Mouse (Mus musculus) midbrain, embryonic 16.5 days (tissue): ENCODE measurements around the gene Cep57l1. TPM values are rescaled to one million over a fixed set of nuclear protein-coding genes. Genes with fewer than 3 reads are reported as not detected.
"Not testable (repeated sequence)": the region's sequence is repeated elsewhere in the genome, so short reads cannot be mapped to it uniquely, and the experiment has no call there.

Experiments
- ATAC-seq: fragments of 200-750 bp; cut with Nextera tagmentation; 2 replicates; pipeline ENCODE4 v1.8.0; 2017; ENCODE audit warnings: moderate TSS enrichment
- H3K27ac ChIP-seq: fragments of 300-500 bp; sonication (generic); 2 replicates; pipeline ENCODE4 v1.5.1; 2014; ENCODE audit warnings: mild to moderate bottlenecking, low read length, mixed read lengths
- H3K27me3 ChIP-seq: fragments of 300-500 bp; sonication (generic); 2 replicates; pipeline ENCODE4 v1.6.1; 2014; ENCODE audit warnings: low read depth, low read length, mixed read lengths; ENCODE audit not compliant: control insufficient read depth, insufficient read depth
- H3K36me3 ChIP-seq: fragments of 300-500 bp; sonication (generic); 2 replicates; pipeline ENCODE4 v1.6.1; 2014; ENCODE audit warnings: mild to moderate bottlenecking, low read length, moderate library complexity, mixed read lengths; ENCODE audit not compliant: control insufficient read depth, insufficient read depth
- H3K4me1 ChIP-seq: fragments of 300-500 bp; sonication (generic); 2 replicates; pipeline ENCODE4 v1.6.1; 2014; ENCODE audit warnings: mild to moderate bottlenecking, low read length, mixed read lengths; ENCODE audit not compliant: control insufficient read depth, insufficient read depth
- H3K4me2 ChIP-seq: fragments of 300-500 bp; sonication (generic); 2 replicates; pipeline ENCODE4 v1.6.1; 2014; ENCODE audit warnings: mild to moderate bottlenecking, low read length, mixed read lengths
- H3K4me3 ChIP-seq: fragments of 300-500 bp; sonication (generic); 2 replicates; pipeline ENCODE4 v1.5.1; 2014; ENCODE audit warnings: low read depth, mild to moderate bottlenecking, low read length, moderate library complexity, mixed read lengths
- H3K9ac ChIP-seq: fragments of 300-500 bp; sonication (generic); 2 replicates; pipeline ENCODE4 v1.6.1; 2014; ENCODE audit warnings: low read depth, low read length, mixed read lengths
- H3K9me3 ChIP-seq: fragments of 300-500 bp; sonication (generic); replicated peaks from 2 replicates; pipeline ENCODE4 v1.6.1; 2014; ENCODE audit warnings: mild to moderate bottlenecking, low read length, mixed read lengths; ENCODE audit not compliant: control insufficient read depth, poor library complexity, severe bottlenecking
- WGBS: fragments of 180-500 bp; shearing (Covaris S2); extraction: QIAGEN DNeasy Blood & Tissue Kit; methylation state at CpG from one replicate; pipeline ENCODE4 v1.1.7; 2014; 5-methylcytosine and 5-hydroxymethylcytosine counted together
- polyA plus RNA-seq: library from polyadenylated mRNA; unstranded; fragments of >200 nt; fragmentation: Nextera tagmentation; extraction: Ambion mirVana; gene quantifications from 2 replicates; pipeline ENCODE4 v1.2.1, GENCODE M21; 2015

The Cep57l1 gene
- polyA plus RNA-seq, 1 experiment from 2014 or later = 15.9 TPM

- WGBS = 80% methylated on average over 5 of the region's 5 CpGs
- no peaks in the 10 kb centered on the region for H3K4me1 ChIP-seq
These were observed 19.5 kb upstream of the Cep57l1 start for GRCm38 (mm10) chr10:41829191-41829590.

GRCm38 (mm10) chr10:41827784-41828183, 18.1 kb upstream of the Cep57l1 start:
- H3K4me3 ChIP-seq = no peak overlapping the region
- H3K9me3 ChIP-seq = no peaks in the 10 kb centered on the region
- H3K9ac ChIP-seq = no peak overlapping the region
- H3K4me2 ChIP-seq = no peak overlapping the region
- no peaks in the 10 kb centered on the region for H3K36me3 ChIP-seq
- H3K27ac ChIP-seq = no peak overlapping the region
- H3K27me3 ChIP-seq = no peaks in the 10 kb centered on the region
- WGBS = 95% methylated on average over 4 of the region's 4 CpGs
- no peaks in the 10 kb centered on the region for H3K4me1 ChIP-seq
- ATAC-seq = no peak

More at GRCm38 (mm10) chr10:41829191-41829590, 19.5 kb upstream of the Cep57l1 start:
- no peaks in the 10 kb centered on the region for H3K36me3 ChIP-seq
- H3K9me3 ChIP-seq = no peaks in the 10 kb centered on the region
- no peak overlapping the region for H3K27ac ChIP-seq
- H3K4me3 ChIP-seq = no peak overlapping the region
- no peak overlapping the region for H3K4me2 ChIP-seq
- ATAC-seq = no peak
- H3K9ac ChIP-seq = no peak overlapping the region
- H3K27me3 ChIP-seq = no peaks in the 10 kb centered on the region

GRCm38 (mm10) chr10:41826526-41827116, 16.9 kb upstream of the Cep57l1 start:
- H3K27me3 ChIP-seq = no peaks in the 10 kb centered on the region
- ATAC-seq = no peak
- H3K36me3 ChIP-seq = no peaks in the 10 kb centered on the region
- H3K9me3 ChIP-seq = no peaks in the 10 kb centered on the region
- no peak overlapping the region for H3K9ac ChIP-seq
- WGBS = 92% methylated on average over 6 of the region's 6 CpGs
- no peak overlapping the region for H3K4me3 ChIP-seq
- no peak overlapping the region for H3K27ac ChIP-seq
- H3K4me1 ChIP-seq = no peaks in the 10 kb centered on the region
- no peak overlapping the region for H3K4me2 ChIP-seq

- Histone ChIP-seq H3K27ac (no peak overlapping the region), H3K9ac (no peak overlapping the region), H3K4me3 (no peak overlapping the region), H3K9me3 (no peaks in the 10 kb centered on the region), H3K4me2 (no peak overlapping the region), H3K4me1 (no peaks in the 10 kb centered on the region), H3K27me3 (no peaks in the 10 kb centered on the region), H3K36me3 (no peaks in the 10 kb centered on the region)
- WGBS = 88% methylated on average over 4 of the region's 4 CpGs
- ATAC-seq = no peak
These were observed 16.3 kb upstream of the Cep57l1 start for GRCm38 (mm10) chr10:41825996-41826395.

GRCm38 (mm10) chr10:41825041-41825440, 15.4 kb upstream of the Cep57l1 start:
- Histone ChIP-seq H3K27ac (no peak overlapping the region), H3K36me3 (no peaks in the 10 kb centered on the region), H3K4me2 (no peak overlapping the region), H3K4me1 (no peaks in the 10 kb centered on the region), H3K9ac (no peak overlapping the region), H3K4me3 (no peak overlapping the region), H3K27me3 (no peaks in the 10 kb centered on the region), H3K9me3 (no peaks in the 10 kb centered on the region)
- WGBS = 90% methylated on average over 10 of the region's 10 CpGs
- no peak for ATAC-seq

GRCm38 (mm10) chr10:41823916-41824315, 14.2 kb upstream of the Cep57l1 start:
- H3K4me2 ChIP-seq = no peak overlapping the region
- H3K9ac ChIP-seq = no peak overlapping the region
- WGBS = 83% methylated on average over 4 of the region's 4 CpGs
- H3K27ac ChIP-seq = no peak overlapping the region
- ATAC-seq = no peak
- no peaks in the 10 kb centered on the region for H3K36me3 ChIP-seq
- no peak overlapping the region for H3K4me3 ChIP-seq
- no peaks in the 10 kb centered on the region for H3K4me1 ChIP-seq
- no peaks in the 10 kb centered on the region for H3K27me3 ChIP-seq
- no peaks in the 10 kb centered on the region for H3K9me3 ChIP-seq

GRCm38 (mm10) chr10:41823282-41823675, 13.6 kb upstream of the Cep57l1 start:
- H3K9ac ChIP-seq = not testable (repeated sequence)
- WGBS = 76% methylated on average over 2 of the region's 4 CpGs

GRCm38 (mm10) chr10:41822573-41823281, 13.1 kb upstream of the Cep57l1 start:
- H3K27ac ChIP-seq = no peak overlapping the region
- 86% methylated on average over 5 of the region's 5 CpGs for WGBS
- no peak overlapping the region for H3K4me2 ChIP-seq
- H3K9ac ChIP-seq = no peak overlapping the region
- H3K4me3 ChIP-seq = no peak overlapping the region
- H3K27me3 ChIP-seq = no peaks in the 10 kb centered on the region
- H3K9me3 ChIP-seq = no peaks in the 10 kb centered on the region
- H3K4me1 ChIP-seq = no peaks in the 10 kb centered on the region
- H3K36me3 ChIP-seq = no peaks in the 10 kb centered on the region
- no peak for ATAC-seq

More at GRCm38 (mm10) chr10:41823282-41823675, 13.6 kb upstream of the Cep57l1 start:
- not testable (repeated sequence) for ATAC-seq, H3K27ac ChIP-seq, H3K27me3 ChIP-seq, H3K4me1 ChIP-seq, H3K36me3 ChIP-seq, H3K4me2 ChIP-seq, H3K9me3 ChIP-seq, H3K4me3 ChIP-seq

- 91% methylated on average over 6 of the region's 6 CpGs for WGBS
- H3K4me2 ChIP-seq = no peak overlapping the region
- no peaks in the 10 kb centered on the region for H3K36me3 ChIP-seq
- no peak overlapping the region for H3K27ac ChIP-seq
- peaks cover 3% of the 10 kb centered on the region; the same call in 1 of the 2 replicates for H3K4me1 ChIP-seq
- H3K4me3 ChIP-seq = no peak overlapping the region
- ATAC-seq = no peak
- H3K9me3 ChIP-seq = no peaks in the 10 kb centered on the region
- no peak overlapping the region for H3K9ac ChIP-seq
- no peaks in the 10 kb centered on the region for H3K27me3 ChIP-seq
These were observed 11.5 kb upstream of the Cep57l1 start for GRCm38 (mm10) chr10:41821171-41821570.
